Mouse (Mus musculus) neural tube, embryonic 10.5 days (tissue): Measurements from ENCODE around the gene Scfd2.

Source experiments
- DNase-seq: peaks from one replicate; pipeline ENCODE4 v3.0.0-alpha.2; 2017; ENCODE audit warnings: low spot score; ENCODE audit errors: extremely low spot score

Scfd2 gene

GRCm38 (mm10) chr5:74184607-74185006 is 347.0 kb downstream of the Scfd2 start:
- DNase-seq, result no peak

GRCm38 (mm10) chr5:74183118-74183517 is 348.4 kb downstream of the Scfd2 start:
- DNase-seq, result no peak

- no peak for DNase-seq
These were observed 351.3 kb downstream of the Scfd2 start for GRCm38 (mm10) chr5:74180216-74180615.

GRCm38 (mm10) chr5:74175526-74176270 is 355.9 kb downstream of the Scfd2 start:
- DNase-seq, result peak; percentile 62

GRCm38 (mm10) chr5:74173162-74173844 is 358.3 kb downstream of the Scfd2 start:
- no peak for DNase-seq

GRCm38 (mm10) chr5:74172208-74172607 is 359.4 kb downstream of the Scfd2 start:
- DNase-seq, result no peak

- DNase-seq, result no peak
These were observed 359.8 kb downstream of the Scfd2 start for GRCm38 (mm10) chr5:74171768-74172167.

- DNase-seq, result no peak
These were observed 363.5 kb downstream of the Scfd2 start for GRCm38 (mm10) chr5:74168085-74168484.

- DNase-seq, result no peak
These were observed 364.9 kb downstream of the Scfd2 start for GRCm38 (mm10) chr5:74166642-74167041.

- no peak for DNase-seq
These were observed 367.0 kb downstream of the Scfd2 start for GRCm38 (mm10) chr5:74164547-74164946.

GRCm38 (mm10) chr5:74163141-74163540 is 368.4 kb downstream of the Scfd2 start:
- DNase-seq, result no peak

GRCm38 (mm10) chr5:74162013-74162412 is 369.5 kb downstream of the Scfd2 start:
- DNase-seq, result no peak

GRCm38 (mm10) chr5:74161297-74161926 is 370.1 kb downstream of the Scfd2 start:
- DNase-seq, result peak; percentile 62

GRCm38 (mm10) chr5:74160349-74160748 is 371.2 kb downstream of the Scfd2 start:
- DNase-seq, result no peak

- DNase-seq, result no peak
These were observed 371.7 kb downstream of the Scfd2 start for GRCm38 (mm10) chr5:74159906-74160305.

- DNase-seq, result no peak
These were observed 372.5 kb downstream of the Scfd2 start for GRCm38 (mm10) chr5:74158929-74159632.

- peak; percentile 67 for DNase-seq
These were observed 375.7 kb downstream of the Scfd2 start for GRCm38 (mm10) chr5:74155860-74156351.
